Mouse (Mus musculus) neural tube, embryonic 13.5 days (tissue): ENCODE measurements around the gene Fgf11. TPM values are rescaled to one million over a fixed set of nuclear protein-coding genes. Genes with fewer than 3 reads are reported as not detected.

Source experiments
- polyA plus RNA-seq: library from polyadenylated mRNA; unstranded; fragments of >200 nt; fragmentation: Nextera tagmentation; extraction: Ambion mirVana; gene quantifications from 2 replicates; pipeline ENCODE4 v1.2.1, GENCODE M21; 2015

Fgf11 gene
- polyA plus RNA-seq, 1 experiment from 2014 or later, result 6.8 TPM

Other genes starting within 250 kb of the Fgf11 start
- 68.1 and 72.0 TPM in 2 replicates for gene Efnb3, start 241.7 kb downstream of the Fgf11 start, polyA plus RNA-seq
- 18.1 and 19.7 TPM in 2 replicates for gene Wrap53, start 221.6 kb downstream of the Fgf11 start, polyA plus RNA-seq
- gene Trp53, start 221.5 kb downstream of the Fgf11 start, polyA plus RNA-seq, result 76.0 and 77.6 TPM in 2 replicates
- gene Atp1b2, start 195.9 kb downstream of the Fgf11 start, polyA plus RNA-seq, result 29.5 and 30.4 TPM in 2 replicates
- not detected in 2 replicates for gene Shbg, start 184.0 kb downstream of the Fgf11 start, polyA plus RNA-seq
- 22.6 and 27.5 TPM in 2 replicates for gene Sat2, start 179.8 kb downstream of the Fgf11 start, polyA plus RNA-seq
- 45.3 and 55.1 TPM in 2 replicates for gene Fxr2, start 168.9 kb downstream of the Fgf11 start, polyA plus RNA-seq
- not detected in 2 replicates for gene Sox15, start 146.5 kb downstream of the Fgf11 start, polyA plus RNA-seq
- gene Mpdu1, start 139.2 kb downstream of the Fgf11 start, polyA plus RNA-seq, result 83.2 and 92.1 TPM in 2 replicates
- 9.8 and 11.3 TPM in 2 replicates for gene Cd68, start 135.7 kb downstream of the Fgf11 start, polyA plus RNA-seq
- gene Eif4a1, start 129.4 kb downstream of the Fgf11 start, polyA plus RNA-seq, result 525 and 528 TPM in 2 replicates
- 99.8 and 105 TPM in 2 replicates for gene Senp3, start 119.8 kb downstream of the Fgf11 start, polyA plus RNA-seq
- gene Tnfsf13, start 116.1 kb downstream of the Fgf11 start, polyA plus RNA-seq, result 0.74 and 0.77 TPM in 2 replicates
- gene Tnfsf12, start 106.0 kb downstream of the Fgf11 start, polyA plus RNA-seq, result 3.3 and 3.5 TPM in 2 replicates
- 1.4 and 1.8 TPM in 2 replicates for gene Tnfsfm13, start 105.8 kb downstream of the Fgf11 start, polyA plus RNA-seq
- gene Polr2a, start 43.2 kb downstream of the Fgf11 start, polyA plus RNA-seq, result 22.9 and 27.2 TPM in 2 replicates
- 0.13 TPM in 1 of 2 replicates, not detected in the other for gene Slc35g3, start 39.9 kb downstream of the Fgf11 start, polyA plus RNA-seq
- 2.5 and 2.9 TPM in 2 replicates for gene Zbtb4, start 35.9 kb downstream of the Fgf11 start, polyA plus RNA-seq
- gene Chrnb1, start 5.9 kb downstream of the Fgf11 start, polyA plus RNA-seq, result 2.4 and 4.5 TPM in 2 replicates
- gene Tmem102, start 3.8 kb upstream of the Fgf11 start, polyA plus RNA-seq, result 0.74 and 1.4 TPM in 2 replicates
- not detected in 2 replicates for gene Gm39566, start 13.4 kb upstream of the Fgf11 start, polyA plus RNA-seq
- gene Spem2, start 16.6 kb upstream of the Fgf11 start, polyA plus RNA-seq, result not detected in 2 replicates
- 0.43 and 0.98 TPM in 2 replicates for gene Spem1, start 20.3 kb upstream of the Fgf11 start, polyA plus RNA-seq
- gene Nlgn2, start 35.9 kb upstream of the Fgf11 start, polyA plus RNA-seq, result 17.1 and 18.1 TPM in 2 replicates
- 321 and 416 TPM in 2 replicates for gene Tmem256, start 36.7 kb upstream of the Fgf11 start, polyA plus RNA-seq
- gene Plscr3, start 44.5 kb upstream of the Fgf11 start, polyA plus RNA-seq, result 62.5 and 65.6 TPM in 2 replicates
- 0.29 and 0.51 TPM in 2 replicates for gene Tnk1, start 56.9 kb upstream of the Fgf11 start, polyA plus RNA-seq
- not detected in 2 replicates for gene Tmem95, start 76.2 kb upstream of the Fgf11 start, polyA plus RNA-seq
- gene Kctd11, start 79.5 kb upstream of the Fgf11 start, polyA plus RNA-seq, result 2.0 and 3.3 TPM in 2 replicates
- gene Acap1, start 93.7 kb upstream of the Fgf11 start, polyA plus RNA-seq, result 0.28 and 0.80 TPM in 2 replicates
- 10.9 and 11.7 TPM in 2 replicates for gene 2810408A11Rik, start 99.1 kb upstream of the Fgf11 start, polyA plus RNA-seq
- gene Neurl4, start 99.2 kb upstream of the Fgf11 start, polyA plus RNA-seq, result 13.8 and 20.5 TPM in 2 replicates
- gene Gps2, start 112.0 kb upstream of the Fgf11 start, polyA plus RNA-seq, result 60.4 and 76.5 TPM in 2 replicates
- gene Eif5a, start 120.1 kb upstream of the Fgf11 start, polyA plus RNA-seq, result 1,157 and 1,178 TPM in 2 replicates
- 4.7 and 5.0 TPM in 2 replicates for gene Ybx2, start 133.9 kb upstream of the Fgf11 start, polyA plus RNA-seq
- gene Slc2a4, start 146.3 kb upstream of the Fgf11 start, polyA plus RNA-seq, result 3.6 and 6.4 TPM in 2 replicates
- gene Cldn7, start 162.9 kb upstream of the Fgf11 start, polyA plus RNA-seq, result 0.33 and 1.7 TPM in 2 replicates
- 21.5 and 22.5 TPM in 2 replicates for gene Ctdnep1, start 179.3 kb upstream of the Fgf11 start, polyA plus RNA-seq
- gene Elp5, start 180.7 kb upstream of the Fgf11 start, polyA plus RNA-seq, result 160 and 162 TPM in 2 replicates
- gene Gabarap, start 189.3 kb upstream of the Fgf11 start, polyA plus RNA-seq, result 679 and 746 TPM in 2 replicates
- gene Phf23, start 193.9 kb upstream of the Fgf11 start, polyA plus RNA-seq, result 74.2 and 76.3 TPM in 2 replicates
- 26.7 and 28.8 TPM in 2 replicates for gene Dvl2, start 198.7 kb upstream of the Fgf11 start, polyA plus RNA-seq
- gene Acadvl, start 213.6 kb upstream of the Fgf11 start, polyA plus RNA-seq, result 58.2 and 60.9 TPM in 2 replicates
- gene Dlg4, start 215.1 kb upstream of the Fgf11 start, polyA plus RNA-seq, result 23.1 and 23.5 TPM in 2 replicates